Mouse (Mus musculus): ENCODE data around the gene Hsf4. TPM values are rescaled to one million over a fixed set of nuclear protein-coding genes. Genes with fewer than 3 reads are reported as not detected.
"Not testable (repeated sequence)": the region's sequence is repeated elsewhere in the genome, so short reads cannot be mapped to it uniquely, and the experiment has no call there.

The Hsf4 gene
- 0.19 and 0.20 TPM in 2 replicates for polyA plus RNA-seq (2016; fragmentation: Nextera tagmentation; extraction: Ambion mirVana)

GRCm38 (mm10) chr8:105269461-105269947 is at the start of gene Hsf4:
Gene Hsf4 (plus strand): TSS chr8:105269801.
- 0 out of 2 replicates have a peak, but pooled peaks cover 6% of the 10 kb centered on the region for H3K9me3 ChIP-seq
- H3K27ac ChIP-seq, result no peak within 1 kb of the TSS
- under 1% methylated on average over 42 of the region's 42 CpGs for WGBS
- peak within 1 kb of the TSS; percentile 51 for H3K9ac ChIP-seq
- no peaks in the 10 kb centered on the region for H3K36me3 ChIP-seq
- ATAC-seq (ENCODE audit: low FRiP score, low read depth), result peak; percentile 1; the same call in 1 of the 2 replicates
- peaks cover 32% of the 10 kb centered on the region for H3K4me1 ChIP-seq
- peaks cover 98% of the 10 kb centered on the region for H3K27me3 ChIP-seq (replicated peaks)
- peak within 1 kb of the TSS; percentile 39 for H3K4me3 ChIP-seq
- peak within 1 kb of the TSS; percentile 71 for H3K4me2 ChIP-seq (replicated peaks)

- H3K9ac ChIP-seq, result no peak overlapping the region
- H3K27me3 ChIP-seq (replicated peaks), result no peaks in the 10 kb centered on the region
- H3K4me2 ChIP-seq (replicated peaks), result peak overlapping the region; percentile 85
- 84% methylated on average over 7 of the region's 7 CpGs for WGBS
- peaks cover 13% of the 10 kb centered on the region for H3K4me1 ChIP-seq
- H3K9me3 ChIP-seq, result no peaks in the 10 kb centered on the region
- no peak overlapping the region for H3K4me3 ChIP-seq
- no peak overlapping the region for H3K27ac ChIP-seq
- H3K36me3 ChIP-seq, result no peaks in the 10 kb centered on the region
- ATAC-seq (ENCODE audit: low FRiP score, low read depth), result no peak
These were observed 45.8 kb upstream of the Hsf4 start for GRCm38 (mm10) chr8:105223850-105224249.

GRCm38 (mm10) chr8:105224413-105225271 is 45.0 kb upstream of the Hsf4 start, which contains the start of gene D230025D16Rik:
Gene D230025D16Rik (plus strand): TSS chr8:105225145.
- Histone ChIP-seq H3K4me2 (replicated peaks) (peak within 1 kb of the TSS; percentile 85), H3K4me3 (peak within 1 kb of the TSS; percentile 90), H3K27ac (peak within 1 kb of the TSS; percentile 42; the same call in 1 of the 2 replicates), H3K36me3 (no peaks in the 10 kb centered on the region), H3K9ac (peak within 1 kb of the TSS; percentile 82), H3K4me1 (peaks cover 13% of the 10 kb centered on the region), H3K9me3 (no peaks in the 10 kb centered on the region), H3K27me3 (replicated peaks) (no peaks in the 10 kb centered on the region)
- 2% methylated on average over 34 of the region's 34 CpGs for WGBS
- ATAC-seq (ENCODE audit: low FRiP score, low read depth), result peak; percentile 96

- Histone ChIP-seq H3K9me3 (no peaks in the 10 kb centered on the region), H3K36me3 (no peaks in the 10 kb centered on the region), H3K27ac (peak overlapping the region; percentile 42; the same call in 1 of the 2 replicates), H3K9ac (peak overlapping the region; percentile 82), H3K4me2 (replicated peaks) (peak overlapping the region; percentile 85), H3K27me3 (replicated peaks) (no peaks in the 10 kb centered on the region), H3K4me3 (peak overlapping the region; percentile 90), H3K4me1 (peaks cover 13% of the 10 kb centered on the region)
- WGBS, result under 1% methylated on average over 27 of the region's 27 CpGs
- ATAC-seq (ENCODE audit: low FRiP score, low read depth), result no peak
These were observed 44.4 kb upstream of the Hsf4 start for GRCm38 (mm10) chr8:105225272-105225593.

- H3K4me1 ChIP-seq, result peaks cover 13% of the 10 kb centered on the region
- H3K9ac ChIP-seq, result peak overlapping the region; percentile 82
- WGBS, result 20% methylated on average over 6 of the region's 6 CpGs
- no peak overlapping the region for H3K27ac ChIP-seq
- H3K4me2 ChIP-seq (replicated peaks), result peak overlapping the region; percentile 85
- no peaks in the 10 kb centered on the region for H3K27me3 ChIP-seq (replicated peaks)
- H3K9me3 ChIP-seq, result no peaks in the 10 kb centered on the region
- ATAC-seq (ENCODE audit: low FRiP score, low read depth), result no peak
- peak overlapping the region; percentile 90 for H3K4me3 ChIP-seq
- H3K36me3 ChIP-seq, result no peaks in the 10 kb centered on the region
These were observed 43.7 kb upstream of the Hsf4 start for GRCm38 (mm10) chr8:105225917-105226316.

- Histone ChIP-seq H3K4me3 (no peak overlapping the region), H3K4me1 (no peaks in the 10 kb centered on the region), H3K27ac (no peak overlapping the region), H3K4me2 (replicated peaks) (no peak overlapping the region), H3K27me3 (replicated peaks) (no peaks in the 10 kb centered on the region), H3K36me3 (peaks cover 9% of the 10 kb centered on the region; the same call in 1 of the 2 replicates), H3K9me3 (no peaks in the 10 kb centered on the region), H3K9ac (no peak overlapping the region)
- WGBS, result 89% methylated on average over 12 of the region's 12 CpGs
- ATAC-seq (ENCODE audit: low FRiP score, low read depth), result no peak
These were observed 37.9 kb upstream of the Hsf4 start for GRCm38 (mm10) chr8:105231503-105232320.

- not testable (repeated sequence) for H3K4me3 ChIP-seq; H3K27me3 ChIP-seq (replicated peaks); H3K4me2 ChIP-seq (replicated peaks); H3K9me3 ChIP-seq; H3K27ac ChIP-seq; H3K9ac ChIP-seq; H3K36me3 ChIP-seq; H3K4me1 ChIP-seq; ATAC-seq (ENCODE audit: low FRiP score, low read depth)
- WGBS, result 89% methylated on average over 4 of the region's 4 CpGs
These were observed 37.3 kb upstream of the Hsf4 start for GRCm38 (mm10) chr8:105232321-105232693.

GRCm38 (mm10) chr8:105233126-105233935 is 36.3 kb upstream of the Hsf4 start:
- 68% methylated on average over 1 of the region's 1 CpGs for WGBS
- Histone ChIP-seq H3K27me3 (replicated peaks) (no peaks in the 10 kb centered on the region), H3K9me3 (no peaks in the 10 kb centered on the region), H3K27ac (no peak overlapping the region), H3K4me3 (no peak overlapping the region), H3K36me3 (peaks cover 13% of the 10 kb centered on the region; the same call in 1 of the 2 replicates), H3K4me1 (no peaks in the 10 kb centered on the region), H3K4me2 (replicated peaks) (no peak overlapping the region), H3K9ac (no peak overlapping the region)
- no peak for ATAC-seq (ENCODE audit: low FRiP score, low read depth)

GRCm38 (mm10) chr8:105235206-105235605 is 34.4 kb upstream of the Hsf4 start:
- 78% methylated on average over 1 of the region's 1 CpGs for whole genome bisulfite sequencing
- Histone ChIP-seq H3K4me2 (replicated peaks) (no peak overlapping the region), H3K9ac (no peak overlapping the region), H3K4me1 (no peaks in the 10 kb centered on the region), H3K9me3 (no peaks in the 10 kb centered on the region), H3K27ac (no peak overlapping the region), H3K4me3 (no peak overlapping the region), H3K27me3 (replicated peaks) (no peaks in the 10 kb centered on the region), H3K36me3 (peaks cover 29% of the 10 kb centered on the region)
- no peak for ATAC-seq (ENCODE audit: low FRiP score, low read depth)

- H3K4me1 ChIP-seq, result no peaks in the 10 kb centered on the region
- no peak overlapping the region for H3K4me2 ChIP-seq (replicated peaks)
- no peaks in the 10 kb centered on the region for H3K27me3 ChIP-seq (replicated peaks)
- peaks cover 46% of the 10 kb centered on the region for H3K36me3 ChIP-seq
- no peak for ATAC-seq (ENCODE audit: low FRiP score, low read depth)
- H3K9me3 ChIP-seq, result no peaks in the 10 kb centered on the region
- no peak overlapping the region for H3K4me3 ChIP-seq
- H3K27ac ChIP-seq, result no peak overlapping the region
- no peak overlapping the region for H3K9ac ChIP-seq
- 93% methylated on average over 14 of the region's 14 CpGs for WGBS
These were observed 32.0 kb upstream of the Hsf4 start for GRCm38 (mm10) chr8:105237442-105238142.

GRCm38 (mm10) chr8:105241016-105241415 is 28.6 kb upstream of the Hsf4 start:
- Histone ChIP-seq H3K9me3 (no peaks in the 10 kb centered on the region), H3K4me1 (no peaks in the 10 kb centered on the region), H3K27ac (no peak overlapping the region), H3K4me2 (replicated peaks) (no peak overlapping the region), H3K9ac (no peak overlapping the region), H3K27me3 (replicated peaks) (no peaks in the 10 kb centered on the region), H3K4me3 (no peak overlapping the region), H3K36me3 (peaks cover 45% of the 10 kb centered on the region)
- 95% methylated on average over 7 of the region's 7 CpGs for WGBS
- no peak for ATAC-seq (ENCODE audit: low FRiP score, low read depth)

Measured in neural tube, embryonic 12.5 days (tissue).